ENCODE assay signal across 35 mouse cellular contexts in genomic region chr6:51302240-51302639, GRCm38 (mm10).
"Had no signal": no experiment of that assay in that cellular context is flagged by ENCODE, and none has a peak within 500 bp of the region (broad histone marks: within the 10 kb centered on the region; RNA-seq: fewer than 3 reads in every experiment).

No protein-coding gene starts in this region.

- H3K4me1 ChIP-seq: hindbrain, embryonic 10.5 days; hindbrain, embryonic 12.5 days; hindbrain, embryonic 13.5 days; hindbrain, embryonic 15.5 days; intestine, embryonic 15.5 days; kidney, embryonic 15.5 days had no signal

- H3K36me3 ChIP-seq: heart, embryonic 10.5 days; heart, embryonic 12.5 days; heart, embryonic 13.5 days; heart, embryonic 15.5 days; hindbrain, embryonic 10.5 days; hindbrain, embryonic 12.5 days; hindbrain, embryonic 13.5 days; hindbrain, embryonic 15.5 days; intestine, embryonic 15.5 days; kidney, embryonic 15.5 days had no signal

- H3K4me2 ChIP-seq: heart, embryonic 11.5 days; heart, embryonic 12.5 days; heart, embryonic 13.5 days; heart, embryonic 15.5 days; hindbrain, embryonic 12.5 days; hindbrain, embryonic 13.5 days; hindbrain, embryonic 14.5 days; hindbrain, embryonic 15.5 days; intestine, embryonic 15.5 days; kidney, embryonic 15.5 days had no signal

- H3K27me3 ChIP-seq: heart, embryonic 12.5 days; heart, embryonic 13.5 days; heart, embryonic 15.5 days; hindbrain, embryonic 12.5 days; hindbrain, embryonic 13.5 days; hindbrain, embryonic 15.5 days; intestine, embryonic 15.5 days; kidney, embryonic 15.5 days had no signal

- H3K9me3 ChIP-seq: heart, embryonic 10.5 days; heart, embryonic 15.5 days; hindbrain, embryonic 13.5 days; hindbrain, embryonic 15.5 days; intestine, embryonic 15.5 days had no signal

- ATAC-seq: hindbrain, embryonic 16.5 days; hindbrain, postnatal 0 days; inflammation-experienced regulatory T-cells, adult 6 months; intestine, embryonic 15.5 days; intestine, embryonic 16.5 days; intestine, postnatal 0 days had no signal

- DNase-seq: heart, postnatal 10 days; heart, postnatal 14 days; heart, postnatal 36 days; heart, postnatal 4 days; kidney, adult 11 months; kidney, adult 18-20 months; kidney, adult 2 months; kidney, adult 8-10 months; kidney, adult 9 months; kidney, postnatal 10 days; kidney, postnatal 14 days; kidney, postnatal 25 days; kidney, postnatal 36 days; kidney, postnatal 4 days; layer of hippocampus, adult 9-11 months; layer of hippocampus, postnatal 36 days had no signal

- H3K27ac ChIP-seq: heart, embryonic 10.5 days; heart, embryonic 13.5 days; heart, embryonic 15.5 days; hindbrain, embryonic 10.5 days; hindbrain, embryonic 12.5 days; hindbrain, embryonic 13.5 days; hindbrain, embryonic 14.5 days; hindbrain, embryonic 15.5 days; hindbrain, postnatal 0 days; intestine, embryonic 15.5 days; kidney, embryonic 15.5 days; kidney, postnatal 0 days; layer of hippocampus, adult 2 months had no signal

- H3K9ac ChIP-seq: heart, embryonic 12.5 days; heart, embryonic 13.5 days; heart, embryonic 15.5 days; hindbrain, embryonic 12.5 days; hindbrain, embryonic 13.5 days; hindbrain, embryonic 14.5 days; hindbrain, embryonic 15.5 days; intestine, embryonic 15.5 days; kidney, embryonic 15.5 days had no signal

- H3K4me3 ChIP-seq: heart, embryonic 10.5 days; heart, embryonic 12.5 days; heart, embryonic 13.5 days; heart, embryonic 15.5 days; hindbrain, embryonic 10.5 days; hindbrain, embryonic 12.5 days; hindbrain, embryonic 13.5 days; hindbrain, embryonic 15.5 days; intestine, embryonic 15.5 days; kidney, embryonic 15.5 days; layer of hippocampus, adult 2 months had no signal
